In genomic region chr1:37931806-37932205, GRCm38 (mm10) we compare ENCODE assay signal across 9 mouse cellular contexts. TPM values are rescaled to one million over a fixed set of nuclear protein-coding genes. Genes with fewer than 3 reads are reported as not detected.
A peak's percentile ranks its signal among the peaks of the same experiment; 100 is the strongest.
DNase-seq lines count a peak whose midpoint lies in the region; ATAC-seq lines count a peak whose summit lies in the region.
"Had no signal": no experiment of that assay in that cellular context is flagged by ENCODE, and none has a peak within 500 bp of the region (broad histone marks: within the 10 kb centered on the region; RNA-seq: fewer than 3 reads in every experiment).

No protein-coding gene starts in this region.

- no peak overlapping the region for H3K4me2 ChIP-seq in forebrain, embryonic 14.5 days (ENCODE audit: low read length)
- no peak overlapping the region for H3K4me2 ChIP-seq in forebrain, embryonic 13.5 days

- no peaks in the 10 kb centered on the region for H3K36me3 ChIP-seq in forebrain, embryonic 14.5 days (ENCODE audit: control insufficient read depth, insufficient read depth, low read length)
- H3K36me3 ChIP-seq in forebrain, embryonic 13.5 days (ENCODE audit: poor library complexity, severe bottlenecking): no peaks in the 10 kb centered on the region

- H3K4me3 ChIP-seq in forebrain, embryonic 14.5 days (ENCODE audit: low read depth, low read length): no peak overlapping the region
- no peak overlapping the region for H3K4me3 ChIP-seq in forebrain, embryonic 13.5 days
- H3K4me3 ChIP-seq: megakaryocyte, embryonic 14.5 days had no signal

- peak; percentile 14 for DNase-seq in forebrain, embryonic 14.5 days (ENCODE audit: low spot score)
- DNase-seq in NIH3T3 (ENCODE audit: low read depth): peak; percentile 89
- DNase-seq in forelimb bud, embryonic 11.5 days (ENCODE audit: low read depth, low spot score): peak; percentile 8
- peak; percentile 50 for DNase-seq in lung, postnatal 25 days (ENCODE audit: low spot score)
- DNase-seq in layer of hippocampus, adult 11-12 months (ENCODE audit: low spot score): no peak
- DNase-seq in layer of hippocampus, adult 9-10 months (ENCODE audit: low spot score): no peak

- H3K27ac ChIP-seq in forebrain, embryonic 14.5 days (ENCODE audit: low read depth, low read length): no peak overlapping the region
- H3K27ac ChIP-seq in forebrain, embryonic 13.5 days: no peak overlapping the region

- H3K27me3 ChIP-seq in forebrain, embryonic 14.5 days (replicated peaks; ENCODE audit: control insufficient read depth, insufficient read depth, low read length): no peaks in the 10 kb centered on the region
- no peaks in the 10 kb centered on the region for H3K27me3 ChIP-seq in forebrain, embryonic 13.5 days

- no peaks in the 10 kb centered on the region for H3K4me1 ChIP-seq in forebrain, embryonic 14.5 days (ENCODE audit: control insufficient read depth, insufficient read depth, low read length)
- no peaks in the 10 kb centered on the region for H3K4me1 ChIP-seq in forebrain, embryonic 13.5 days

- ATAC-seq in forebrain, embryonic 14.5 days: no peak
- ATAC-seq in forebrain, embryonic 13.5 days: no peak
- ATAC-seq in erythroblast, adult 5-6 weeks (replicated peaks; ENCODE audit: low FRiP score, poor library complexity, severe bottlenecking): no peak

- WGBS in forebrain, embryonic 14.5 days: 10% methylated on average over 3 of the region's 3 CpGs
- WGBS in forebrain, embryonic 13.5 days: 13% methylated on average over 3 of the region's 3 CpGs

- H3K9ac ChIP-seq in forebrain, embryonic 14.5 days (ENCODE audit: low read length): no peak overlapping the region
- H3K9ac ChIP-seq in forebrain, embryonic 13.5 days: no peak overlapping the region

- H3K9me3 ChIP-seq in forebrain, embryonic 14.5 days (replicated peaks; ENCODE audit: control insufficient read depth, low read length): no peaks in the 10 kb centered on the region
- H3K9me3 ChIP-seq in forebrain, embryonic 13.5 days (replicated peaks): no peaks in the 10 kb centered on the region

RNA-seq across cellular contexts. Expression of gene Lyg2, which starts 15.5 kb away (rescaled TPM):
- polyA plus RNA-seq in forebrain, embryonic 14.5 days (2014; fragmentation: Nextera tagmentation; extraction: Ambion mirVana): not detected in 2 replicates
- not detected in 2 replicates for polyA plus RNA-seq in forebrain, embryonic 13.5 days (2015; fragmentation: Nextera tagmentation; extraction: Ambion mirVana)
- 0.77 TPM in 1 of 2 replicates, not detected in the other for total RNA-seq in erythroblast, adult 5-6 weeks (2015; ENCODE audit: low replicate concordance)
- not detected in 2 replicates for total RNA-seq in erythroblast, adult 5-6 weeks (2017; ENCODE audit: low replicate concordance)

RNA-seq across cellular contexts. Expression of gene Lyg1, which starts 25.8 kb away (rescaled TPM):
- not detected in 2 replicates for polyA plus RNA-seq in forebrain, embryonic 14.5 days (2014; fragmentation: Nextera tagmentation; extraction: Ambion mirVana)
- polyA plus RNA-seq in forebrain, embryonic 13.5 days (2015; fragmentation: Nextera tagmentation; extraction: Ambion mirVana): not detected in 2 replicates
- total RNA-seq in erythroblast, adult 5-6 weeks (2015; ENCODE audit: low replicate concordance): not detected in 2 replicates
- total RNA-seq in erythroblast, adult 5-6 weeks (2017; ENCODE audit: low replicate concordance): not detected in 2 replicates

RNA-seq across cellular contexts. Expression of gene Mrpl30, which starts 41.5 kb away (rescaled TPM):
- 256 and 324 TPM in 2 replicates for polyA plus RNA-seq in forebrain, embryonic 14.5 days (2014; fragmentation: Nextera tagmentation; extraction: Ambion mirVana)
- 249 and 253 TPM in 2 replicates for polyA plus RNA-seq in forebrain, embryonic 13.5 days (2015; fragmentation: Nextera tagmentation; extraction: Ambion mirVana)
- 99.0 and 111 TPM in 2 replicates for total RNA-seq in erythroblast, adult 5-6 weeks (2015; ENCODE audit: low replicate concordance)
- 36.2 and 43.3 TPM in 2 replicates for total RNA-seq in erythroblast, adult 5-6 weeks (2017; ENCODE audit: low replicate concordance)

RNA-seq across cellular contexts. Expression of gene Mitd1, which starts 41.6 kb away (rescaled TPM):
- 15.3 and 17.4 TPM in 2 replicates for polyA plus RNA-seq in forebrain, embryonic 14.5 days (2014; fragmentation: Nextera tagmentation; extraction: Ambion mirVana)
- polyA plus RNA-seq in forebrain, embryonic 13.5 days (2015; fragmentation: Nextera tagmentation; extraction: Ambion mirVana): 17.9 and 19.3 TPM in 2 replicates
- 10.4 and 24.9 TPM in 2 replicates for total RNA-seq in erythroblast, adult 5-6 weeks (2015; ENCODE audit: low replicate concordance)
- total RNA-seq in erythroblast, adult 5-6 weeks (2017; ENCODE audit: low replicate concordance): 6.7 and 13.4 TPM in 2 replicates

Comparison
In these comparisons a context has a peak if more than half of its experiments do, and no peak if none do; other contexts are left out.
1. DNase-seq: peak in forebrain, embryonic 14.5 days (single experiment), NIH3T3 (single experiment), forelimb bud, embryonic 11.5 days (single experiment) and lung, postnatal 25 days (single experiment); none in layer of hippocampus, adult 11-12 months (single experiment) and layer of hippocampus, adult 9-10 months (single experiment).